Mouse (Mus musculus) liver, embryonic 15.5 days (tissue): Measurements from ENCODE around the gene Clec16a. TPM values are rescaled to one million over a fixed set of nuclear protein-coding genes. Genes with fewer than 3 reads are reported as not detected.

Source experiments
- ATAC-seq: fragments of 200-750 bp; cut with Nextera tagmentation; 2 replicates; pipeline ENCODE4 v1.8.0; 2017; ENCODE audit warnings: moderate number of reproducible peaks, mild to moderate bottlenecking, moderate library complexity; ENCODE audit not compliant: insufficient read depth
- H3K27ac ChIP-seq: fragments of 300-500 bp; sonication (generic); replicated peaks from 2 replicates; pipeline ENCODE4 v1.5.1; 2015; ENCODE audit warnings: mild to moderate bottlenecking, inconsistent platforms
- H3K27me3 ChIP-seq: fragments of 300-500 bp; sonication (generic); 2 replicates; pipeline ENCODE4 v1.6.1; 2015; ENCODE audit warnings: mild to moderate bottlenecking, inconsistent platforms
- H3K36me3 ChIP-seq: fragments of 300-500 bp; sonication (generic); replicated peaks from 2 replicates; pipeline ENCODE4 v1.6.1; 2015; ENCODE audit warnings: moderate library complexity, mild to moderate bottlenecking, inconsistent platforms
- H3K4me1 ChIP-seq: fragments of 300-500 bp; sonication (generic); replicated peaks from 2 replicates; pipeline ENCODE4 v1.6.1; 2015; ENCODE audit warnings: inconsistent platforms
- H3K4me2 ChIP-seq: fragments of 300-500 bp; sonication (generic); 2 replicates; pipeline ENCODE4 v1.6.1; 2015; ENCODE audit warnings: moderate library complexity, mild to moderate bottlenecking, inconsistent platforms
- H3K4me3 ChIP-seq: fragments of 300-500 bp; sonication (generic); replicated peaks from 2 replicates; pipeline ENCODE4 v1.5.1; 2015; ENCODE audit warnings: mild to moderate bottlenecking, inconsistent platforms
- H3K9ac ChIP-seq: fragments of 300-500 bp; sonication (generic); 2 replicates; pipeline ENCODE4 v1.6.1; 2015; ENCODE audit warnings: moderate library complexity, mild to moderate bottlenecking, inconsistent platforms
- H3K9me3 ChIP-seq: fragments of 300-500 bp; sonication (generic); replicated peaks from 2 replicates; pipeline ENCODE4 v1.6.1; 2016; ENCODE audit warnings: inconsistent platforms
- whole genome bisulfite sequencing: fragments of 180-500 bp; shearing (Covaris S2); methylation state at CpG from one replicate; pipeline ENCODE4 v1.1.7; 2015; ENCODE audit warnings: mixed read lengths; ENCODE audit not compliant: insufficient replicate concordance; 5-methylcytosine and 5-hydroxymethylcytosine counted together
- polyA plus RNA-seq: library from polyadenylated mRNA; unstranded; fragments of >200 nt; fragmentation: Nextera tagmentation; extraction: Ambion mirVana; gene quantifications from 2 replicates; pipeline ENCODE4 v1.2.1, GENCODE M21; 2015

The Clec16a gene
- polyA plus RNA-seq, 1 experiment from 2014 or later: 10.9 TPM

DNA sequence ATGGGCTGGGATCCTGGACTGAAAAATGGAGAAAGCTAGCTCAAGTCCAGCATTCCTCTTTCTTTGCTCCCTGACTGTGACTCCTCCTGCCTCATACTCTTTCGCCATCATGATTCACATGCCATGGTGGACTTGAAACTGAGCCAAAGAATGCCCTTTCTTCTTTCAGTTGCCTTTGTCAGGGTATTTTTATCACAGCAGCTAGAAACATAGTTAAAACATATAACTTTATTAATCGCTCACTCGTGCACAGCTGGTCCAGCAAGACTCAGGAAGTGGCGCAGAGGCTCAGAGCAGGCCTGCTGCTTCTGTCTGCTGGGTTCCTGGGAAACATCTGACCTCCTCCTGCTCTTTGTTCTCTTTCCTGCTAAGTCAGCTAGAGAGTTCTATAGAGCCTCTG lies 158.8 kb downstream of the Clec16a start:
- H3K36me3 ChIP-seq: no peaks in the 10 kb centered on the region
- no peak overlapping the region for H3K27ac ChIP-seq
- H3K9me3 ChIP-seq: no peaks in the 10 kb centered on the region
- 59% methylated on average over 4 of the region's 4 CpGs for WGBS
- H3K4me2 ChIP-seq: no peak overlapping the region
- H3K27me3 ChIP-seq: no peaks in the 10 kb centered on the region
- H3K4me3 ChIP-seq: no peak overlapping the region
- ATAC-seq: no peak
- no peak overlapping the region for H3K9ac ChIP-seq
- H3K4me1 ChIP-seq: 0 out of 2 replicates have a peak, but pooled peaks cover 4% of the 10 kb centered on the region

DNA sequence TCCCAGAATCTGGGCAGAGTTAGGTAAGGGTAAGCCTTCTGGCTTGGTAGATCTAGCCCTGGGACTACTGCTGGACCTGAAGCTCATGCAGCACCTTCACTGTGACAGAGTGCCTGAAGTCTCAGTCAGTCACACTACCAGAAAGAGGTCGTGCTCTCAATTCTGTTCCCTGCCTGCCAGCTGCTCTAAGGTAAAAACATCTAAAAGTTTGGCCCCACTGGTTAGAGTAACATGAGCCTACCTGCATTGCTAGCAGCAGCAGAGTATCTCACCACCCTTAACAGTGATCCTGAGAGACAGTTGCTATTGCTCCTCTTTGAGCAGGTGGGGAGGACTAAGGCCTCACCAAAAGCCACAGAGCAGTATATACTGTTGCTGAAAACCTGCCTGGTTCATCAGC lies 160.3 kb downstream of the Clec16a start:
- H3K27me3 ChIP-seq: no peaks in the 10 kb centered on the region
- 56% methylated on average over 1 of the region's 1 CpGs for WGBS
- no peak overlapping the region for H3K9ac ChIP-seq
- 0 out of 2 replicates have a peak, but pooled peaks cover 4% of the 10 kb centered on the region for H3K4me1 ChIP-seq
- no peaks in the 10 kb centered on the region for H3K9me3 ChIP-seq
- H3K27ac ChIP-seq: no peak overlapping the region
- H3K36me3 ChIP-seq: no peaks in the 10 kb centered on the region
- no peak overlapping the region for H3K4me2 ChIP-seq
- ATAC-seq: no peak
- H3K4me3 ChIP-seq: no peak overlapping the region

DNA sequence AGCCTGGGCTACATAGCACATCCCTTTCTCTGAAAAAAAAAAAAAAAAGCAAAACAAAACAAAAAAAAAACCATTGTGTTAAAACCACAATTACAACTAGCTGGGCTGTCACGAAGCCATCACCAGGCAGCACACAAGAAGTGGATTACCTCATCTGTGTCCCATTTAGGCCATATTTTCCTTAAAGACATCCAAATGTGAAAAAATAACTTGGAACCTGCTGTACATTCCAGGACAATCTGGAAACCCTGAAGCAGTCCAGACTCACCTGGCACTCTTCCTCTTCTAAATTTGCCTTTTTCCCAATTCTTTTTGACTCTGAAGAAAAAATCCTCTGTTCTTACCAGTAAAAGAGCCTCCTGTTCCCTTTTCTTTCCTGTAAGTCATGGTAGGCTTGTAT lies 166.4 kb downstream of the Clec16a start:
- 29% methylated on average over 1 of the region's 1 CpGs for WGBS

DNA sequence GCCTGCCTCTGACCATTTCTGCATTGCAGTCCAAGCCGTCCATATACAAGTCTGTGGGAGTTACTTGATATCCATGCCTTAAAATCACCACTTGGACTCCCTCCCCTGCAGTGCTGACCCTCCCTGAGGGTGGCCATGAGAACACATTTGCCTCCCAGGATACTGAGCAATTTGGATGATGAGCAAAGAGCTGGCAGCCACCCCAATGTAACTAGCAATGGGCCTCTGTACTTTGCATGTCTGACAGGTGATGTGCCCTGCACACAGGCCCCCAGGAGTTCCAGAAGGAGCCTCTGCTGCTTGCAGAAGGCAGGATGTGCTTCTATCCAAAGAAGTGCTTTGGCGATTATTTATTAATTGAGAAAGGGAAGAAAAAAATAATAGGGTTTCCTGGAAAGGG lies 167.9 kb downstream of the Clec16a start:
- Histone ChIP-seq H3K27me3 (no peaks in the 10 kb centered on the region), H3K9ac (no peak overlapping the region), H3K4me3 (no peak overlapping the region), H3K9me3 (no peaks in the 10 kb centered on the region), H3K27ac (no peak overlapping the region), H3K4me2 (no peak overlapping the region), H3K36me3 (no peaks in the 10 kb centered on the region), H3K4me1 (no peaks in the 10 kb centered on the region)
- 49% methylated on average over 2 of the region's 2 CpGs for WGBS
- ATAC-seq: no peak

More for the DNA sequence above, 166.4 kb downstream of the Clec16a start:
- Histone ChIP-seq H3K4me2 (no peak overlapping the region), H3K27ac (no peak overlapping the region), H3K9ac (no peak overlapping the region), H3K4me3 (no peak overlapping the region), H3K9me3 (no peaks in the 10 kb centered on the region), H3K4me1 (no peaks in the 10 kb centered on the region), H3K27me3 (no peaks in the 10 kb centered on the region), H3K36me3 (no peaks in the 10 kb centered on the region)
- ATAC-seq: no peak

DNA sequence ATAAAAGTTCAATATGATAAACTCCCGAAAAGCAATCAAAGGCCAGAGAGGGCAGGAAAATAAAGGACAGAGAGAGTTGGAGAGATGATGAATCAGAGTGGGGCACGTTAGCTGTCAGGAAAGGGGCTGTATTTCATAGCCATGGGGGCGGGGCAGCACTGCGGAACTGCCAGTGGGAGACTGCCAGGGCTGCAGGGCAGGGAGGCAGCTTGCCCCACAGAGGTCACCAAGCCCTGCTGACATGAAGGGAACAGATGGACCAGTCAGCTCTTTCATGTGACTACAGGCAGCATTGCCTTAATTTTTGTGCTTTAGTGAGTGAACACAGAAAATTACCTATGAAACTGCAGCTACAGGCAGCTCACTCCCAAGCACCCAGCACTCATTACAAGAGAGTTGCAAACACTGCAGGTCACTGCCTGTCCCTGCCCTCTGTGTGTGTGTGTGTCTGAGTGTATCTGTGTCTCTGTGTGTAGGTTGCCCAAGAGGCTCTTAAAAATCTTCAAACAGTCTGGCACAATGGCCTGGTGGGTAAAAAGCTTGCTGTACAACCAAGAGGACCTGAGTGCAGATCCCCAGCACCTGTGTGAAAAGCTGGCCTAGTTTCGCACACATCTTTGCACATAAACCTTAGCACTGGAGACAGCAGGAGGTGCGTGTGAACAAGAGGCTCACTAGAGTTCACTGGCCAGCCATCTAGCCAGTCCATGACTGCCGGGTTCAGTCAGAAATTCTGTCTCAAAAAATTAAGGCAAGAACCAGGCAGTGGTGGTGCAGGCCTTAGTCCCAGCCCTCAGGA lies 168.5 kb downstream of the Clec16a start:
- WGBS: 46% methylated on average over 7 of the region's 7 CpGs
- no peak for ATAC-seq

DNA sequence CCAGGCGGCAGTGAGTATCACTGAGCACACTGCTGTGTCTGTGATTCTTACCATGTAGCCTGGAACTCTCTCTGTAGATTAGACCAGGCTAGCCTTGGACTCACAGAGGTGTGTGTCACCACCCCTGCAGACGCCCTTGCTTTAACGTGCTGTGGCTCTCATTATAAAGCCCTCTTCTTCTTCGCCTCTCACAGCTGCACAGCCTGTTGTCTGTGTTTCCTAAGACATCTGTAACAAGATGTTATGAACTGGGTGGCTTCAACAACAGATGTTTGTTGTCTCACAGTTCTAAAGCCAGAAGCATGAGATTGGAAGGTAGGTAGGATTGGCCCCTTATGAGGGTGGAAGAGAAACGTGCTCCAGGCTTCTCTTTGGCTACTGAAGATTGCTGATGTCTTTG lies 170.1 kb downstream of the Clec16a start:
- no peaks in the 10 kb centered on the region for H3K36me3 ChIP-seq
- no peak overlapping the region for H3K9ac ChIP-seq
- no peak for ATAC-seq
- H3K9me3 ChIP-seq: no peaks in the 10 kb centered on the region
- H3K4me3 ChIP-seq: no peak overlapping the region
- no peaks in the 10 kb centered on the region for H3K27me3 ChIP-seq
- H3K27ac ChIP-seq: no peak overlapping the region
- WGBS: 68% methylated on average over 5 of the region's 5 CpGs
- no peak overlapping the region for H3K4me2 ChIP-seq
- no peaks in the 10 kb centered on the region for H3K4me1 ChIP-seq

More for the DNA sequence above, 168.5 kb downstream of the Clec16a start:
- H3K36me3 ChIP-seq: no peaks in the 10 kb centered on the region
- no peaks in the 10 kb centered on the region for H3K4me1 ChIP-seq
- no peak overlapping the region for H3K9ac ChIP-seq
- H3K27ac ChIP-seq: no peak overlapping the region
- no peak overlapping the region for H3K4me3 ChIP-seq
- H3K4me2 ChIP-seq: no peak overlapping the region
- H3K9me3 ChIP-seq: no peaks in the 10 kb centered on the region
- H3K27me3 ChIP-seq: no peaks in the 10 kb centered on the region

DNA sequence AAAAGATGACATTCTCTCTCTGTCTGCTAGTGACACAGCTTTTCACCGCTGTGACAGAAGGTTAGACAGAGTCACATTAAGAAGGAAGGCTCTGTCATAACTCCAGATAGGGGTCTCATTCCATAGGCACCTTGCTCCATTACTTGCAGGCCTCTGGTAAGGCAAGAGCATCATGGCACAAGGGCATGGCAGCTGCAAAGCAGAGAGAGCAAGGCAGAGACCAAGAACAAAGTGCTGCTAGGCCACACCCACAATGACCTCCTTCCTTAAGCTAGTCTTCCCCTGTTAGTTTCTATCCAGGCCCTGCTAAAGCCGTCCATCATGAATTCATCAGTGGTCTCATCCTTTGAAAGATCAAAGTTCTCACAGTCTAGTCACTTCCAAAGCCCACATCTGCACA lies 170.5 kb downstream of the Clec16a start:
- WGBS: 68% methylated on average over 2 of the region's 2 CpGs
- H3K4me2 ChIP-seq: no peak overlapping the region
- H3K27ac ChIP-seq: no peak overlapping the region
- no peak overlapping the region for H3K9ac ChIP-seq
- H3K9me3 ChIP-seq: no peaks in the 10 kb centered on the region
- no peaks in the 10 kb centered on the region for H3K4me1 ChIP-seq
- ATAC-seq: no peak
- no peaks in the 10 kb centered on the region for H3K36me3 ChIP-seq
- H3K4me3 ChIP-seq: no peak overlapping the region
- H3K27me3 ChIP-seq: no peaks in the 10 kb centered on the region

DNA sequence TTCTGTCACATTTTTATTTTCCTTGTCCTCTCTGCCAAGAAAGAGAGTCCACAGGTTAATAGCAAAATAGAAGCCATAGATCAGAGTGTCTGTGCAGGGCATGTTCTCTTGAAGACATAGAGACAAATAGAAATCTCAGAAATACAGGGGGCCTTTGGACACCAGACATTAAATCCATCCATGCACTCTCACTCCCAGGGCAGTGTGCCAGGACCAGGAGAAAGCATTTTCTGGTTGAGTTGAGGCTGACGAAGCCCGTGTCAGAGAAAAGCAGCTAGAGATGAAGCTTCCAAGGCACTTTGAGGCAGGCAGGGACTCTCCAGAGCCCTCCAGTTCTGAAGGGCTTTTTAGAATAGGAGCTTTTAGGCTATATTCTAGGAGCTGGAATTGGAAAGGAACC lies 171.6 kb downstream of the Clec16a start:
- H3K27ac ChIP-seq: no peak overlapping the region
- H3K4me3 ChIP-seq: no peak overlapping the region
- H3K4me2 ChIP-seq: no peak overlapping the region
- no peaks in the 10 kb centered on the region for H3K9me3 ChIP-seq
- no peak for ATAC-seq
- no peak overlapping the region for H3K9ac ChIP-seq
- whole genome bisulfite sequencing: 72% methylated on average over 2 of the region's 2 CpGs
- no peaks in the 10 kb centered on the region for H3K36me3 ChIP-seq
- H3K4me1 ChIP-seq: no peaks in the 10 kb centered on the region
- no peaks in the 10 kb centered on the region for H3K27me3 ChIP-seq

DNA sequence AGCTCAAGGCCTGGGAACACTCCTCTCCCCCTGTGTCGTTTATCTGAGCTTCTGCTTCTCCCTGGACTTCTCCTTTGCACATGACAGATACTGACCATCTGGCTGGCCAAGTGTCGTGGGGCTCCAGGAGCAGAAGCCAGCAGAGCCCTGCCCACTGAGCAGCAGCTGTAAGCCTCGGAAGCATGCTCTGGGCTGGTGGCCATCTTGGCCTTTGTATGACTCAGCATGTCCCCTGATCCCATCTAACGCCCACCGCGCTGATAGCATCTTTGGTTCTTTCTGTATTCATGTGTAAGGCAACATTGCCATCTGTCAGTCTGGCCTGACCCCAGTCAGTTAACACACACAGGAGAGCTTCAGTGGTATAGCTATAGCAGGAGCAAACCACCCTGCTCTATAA lies 174.8 kb downstream of the Clec16a start:
- no peak overlapping the region for H3K4me2 ChIP-seq
- H3K9ac ChIP-seq: no peak overlapping the region
- no peak overlapping the region for H3K4me3 ChIP-seq
- H3K4me1 ChIP-seq: no peaks in the 10 kb centered on the region
- 40% methylated on average over 6 of the region's 6 CpGs for WGBS
- H3K36me3 ChIP-seq: no peaks in the 10 kb centered on the region
- no peak for ATAC-seq
- no peaks in the 10 kb centered on the region for H3K9me3 ChIP-seq
- H3K27me3 ChIP-seq: no peaks in the 10 kb centered on the region
- no peak overlapping the region for H3K27ac ChIP-seq

DNA sequence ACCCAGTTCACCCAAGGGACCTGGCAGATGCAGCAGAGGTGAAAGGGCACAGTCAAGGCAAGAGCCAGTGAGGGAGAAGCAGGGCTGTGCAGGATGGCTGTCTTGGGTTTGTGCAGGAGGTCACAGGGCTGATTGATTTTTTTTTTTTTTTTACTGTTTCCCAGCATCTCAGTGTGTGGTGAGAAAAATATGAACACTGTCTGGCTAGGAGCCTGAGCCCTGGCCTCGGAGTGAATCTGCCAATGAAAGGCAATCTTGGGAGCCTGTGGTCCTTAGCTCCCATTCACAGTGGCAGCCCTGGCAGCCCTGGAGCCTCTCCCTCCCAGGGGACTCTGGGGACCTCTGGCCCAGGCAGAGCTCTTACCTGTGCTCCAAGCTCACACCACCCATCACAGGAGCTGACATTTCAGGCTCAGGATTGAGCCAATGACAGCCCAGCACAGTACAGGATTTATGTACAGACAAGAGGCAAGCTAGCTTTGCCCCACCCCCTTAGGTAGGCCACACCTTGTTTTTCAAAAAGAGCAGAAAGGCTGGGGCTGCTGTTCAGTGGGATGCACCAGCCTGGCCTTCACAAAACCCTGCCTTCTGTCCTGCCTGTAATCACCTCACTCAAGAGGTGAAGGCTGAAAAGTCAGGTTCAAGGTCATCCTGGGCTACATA lies 177.9 kb downstream of the Clec16a start:
- Histone ChIP-seq H3K27ac (no peak overlapping the region), H3K4me2 (no peak overlapping the region), H3K36me3 (no peaks in the 10 kb centered on the region), H3K9me3 (no peaks in the 10 kb centered on the region), H3K27me3 (no peaks in the 10 kb centered on the region), H3K4me3 (no peak overlapping the region), H3K9ac (no peak overlapping the region), H3K4me1 (no peaks in the 10 kb centered on the region)
- WGBS: 55% methylated on average over 1 of the region's 1 CpGs
- no peak; the same call in 1 of the 2 replicates for ATAC-seq

DNA sequence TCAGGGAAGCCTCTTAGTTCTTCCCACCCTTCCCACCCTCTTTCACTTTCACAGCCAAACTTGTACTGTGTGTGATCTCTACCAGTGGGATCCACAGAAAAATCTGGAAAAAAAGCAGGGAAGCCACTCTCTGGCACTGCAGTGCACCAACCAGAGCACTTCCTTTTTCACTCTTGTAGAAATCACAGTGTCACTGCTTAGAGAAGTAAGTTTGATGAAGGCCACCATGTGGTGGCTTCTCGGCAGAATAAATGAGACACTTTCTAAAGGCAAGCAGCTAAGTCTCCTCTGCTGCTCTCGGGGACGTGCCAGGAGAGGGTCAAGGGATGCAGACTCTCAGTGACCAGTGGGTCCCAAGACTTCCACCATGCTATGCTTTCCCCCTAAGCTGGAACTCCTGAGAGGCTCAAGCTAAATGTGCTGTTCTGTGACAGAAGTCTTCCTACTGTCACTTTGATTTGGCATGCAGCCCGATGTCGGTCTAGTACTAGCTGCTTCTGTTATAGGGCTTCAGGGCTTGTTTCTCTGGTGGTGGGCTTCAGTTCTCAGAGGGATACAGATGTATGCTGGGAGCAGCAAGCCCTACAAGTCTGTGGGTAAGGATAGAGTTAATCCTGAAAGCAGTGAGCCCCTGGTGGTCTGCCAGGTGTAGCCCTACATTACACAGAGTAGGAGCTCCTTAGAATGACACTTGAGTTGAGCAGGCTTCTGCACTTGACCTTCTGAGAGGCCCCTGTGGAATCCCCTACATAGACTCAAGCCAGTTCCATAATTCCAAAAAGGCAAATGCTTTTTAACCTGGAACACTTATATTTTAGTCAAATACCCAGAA lies 178.9 kb downstream of the Clec16a start:
- Histone ChIP-seq H3K4me3 (no peak overlapping the region), H3K9ac (no peak overlapping the region), H3K36me3 (no peaks in the 10 kb centered on the region), H3K4me1 (no peaks in the 10 kb centered on the region), H3K27ac (no peak overlapping the region), H3K9me3 (no peaks in the 10 kb centered on the region), H3K4me2 (no peak overlapping the region), H3K27me3 (no peaks in the 10 kb centered on the region)
- no peak for ATAC-seq
- WGBS: 53% methylated on average over 5 of the region's 5 CpGs
